Mouse (Mus musculus) ZHBTc4 (cell line): Measurements from ENCODE around the gene Gpkow.
"Not testable (repeated sequence)": the region's sequence is repeated elsewhere in the genome, so short reads cannot be mapped to it uniquely, and the experiment has no call there.

Experiments
- DNase-seq: peaks from one replicate; pipeline ENCODE4 v3.0.0-alpha.2; 2011; ENCODE audit warnings: low read depth, low spot score

Gene Gpkow

GRCm38 (mm10) chrX:7688321-7688720 is 8.6 kb upstream of the Gpkow start:
- DNase-seq: no peak

- DNase-seq: no peak
Measured at GRCm38 (mm10) chrX:7690486-7690885, 6.4 kb upstream of the Gpkow start.

- peak; percentile 63 for DNase-seq
Measured at GRCm38 (mm10) chrX:7692862-7693261, 4.1 kb upstream of the Gpkow start.

- DNase-seq: no peak
Measured at GRCm38 (mm10) chrX:7696520-7696919, 411 bp upstream of the Gpkow start.

- not testable (repeated sequence) for DNase-seq
Measured at GRCm38 (mm10) chrX:7713764-7714134, 16.8 kb downstream of the Gpkow start.

- DNase-seq: peak; percentile 96
Measured at GRCm38 (mm10) chrX:7714135-7714899, 17.4 kb downstream of the Gpkow start, which contains the start of gene Wdr45. Wdr45 (plus strand) TSS chrX:7714333.

GRCm38 (mm10) chrX:7716058-7716457 is 19.1 kb downstream of the Gpkow start:
- DNase-seq: peak; percentile 51

GRCm38 (mm10) chrX:7721514-7722281 is 24.8 kb downstream of the Gpkow start, which contains the start of gene Gm45208:
Gm45208 (plus strand) TSS chrX:7722245.
- peak; percentile 86 for DNase-seq

- no peak for DNase-seq
Measured at GRCm38 (mm10) chrX:7722282-7722611, 25.3 kb downstream of the Gpkow start.

GRCm38 (mm10) chrX:7722691-7723090 is 25.8 kb downstream of the Gpkow start:
- DNase-seq: peak; percentile 88

- DNase-seq: no peak
Measured at GRCm38 (mm10) chrX:7724135-7724534, 27.2 kb downstream of the Gpkow start.

GRCm38 (mm10) chrX:7725841-7726240 is 28.9 kb downstream of the Gpkow start:
- DNase-seq: peak; percentile 82

- no peak for DNase-seq
Measured at GRCm38 (mm10) chrX:7727176-7727575, 30.2 kb downstream of the Gpkow start.

- peak; percentile 96 for DNase-seq
Measured at GRCm38 (mm10) chrX:7728215-7728921, 31.4 kb downstream of the Gpkow start, which contains the start of gene Praf2. Praf2 (plus strand) TSS chrX:7728439.

GRCm38 (mm10) chrX:7728922-7729265 is 32.0 kb downstream of the Gpkow start:
- DNase-seq: no peak

- peak; percentile 79 for DNase-seq
Measured at GRCm38 (mm10) chrX:7733571-7734156, 36.7 kb downstream of the Gpkow start.

GRCm38 (mm10) chrX:7739336-7740081 is 42.6 kb downstream of the Gpkow start:
- DNase-seq: peak; percentile 42

- no peak for DNase-seq
Measured at GRCm38 (mm10) chrX:7740082-7740819, 43.3 kb downstream of the Gpkow start.

GRCm38 (mm10) chrX:7741103-7741502 is 44.2 kb downstream of the Gpkow start:
- DNase-seq: no peak

GRCm38 (mm10) chrX:7743470-7743869 is 46.5 kb downstream of the Gpkow start:
- peak; percentile 66 for DNase-seq
